Mouse (Mus musculus) left cerebral cortex, postnatal 4 days (tissue): ENCODE measurements around the gene Grm8. TPM values are rescaled to one million over a fixed set of nuclear protein-coding genes. Genes with fewer than 3 reads are reported as not detected.
"Not testable (repeated sequence)": the region's sequence is repeated elsewhere in the genome, so short reads cannot be mapped to it uniquely, and the experiment has no call there.

Experiments
- DNase-seq: peaks from one replicate; pipeline ENCODE4 v3.0.0-alpha.2; 2022
- intact Hi-C: fragments of 180-260 bp; cut with DNase I; formaldehyde crosslinking; loops from one replicate; pipeline ENCODE4 v1.15.1; 2025
- total RNA-seq, 2 experiments: library from RNA; stranded (reverse); gene quantifications; 2 replicates each; pipeline ENCODE4 v1.2.3; 2021

The Grm8 gene
- total RNA-seq, 2 experiments from 2014 or later = 18.1 to 18.9 TPM

DNA sequence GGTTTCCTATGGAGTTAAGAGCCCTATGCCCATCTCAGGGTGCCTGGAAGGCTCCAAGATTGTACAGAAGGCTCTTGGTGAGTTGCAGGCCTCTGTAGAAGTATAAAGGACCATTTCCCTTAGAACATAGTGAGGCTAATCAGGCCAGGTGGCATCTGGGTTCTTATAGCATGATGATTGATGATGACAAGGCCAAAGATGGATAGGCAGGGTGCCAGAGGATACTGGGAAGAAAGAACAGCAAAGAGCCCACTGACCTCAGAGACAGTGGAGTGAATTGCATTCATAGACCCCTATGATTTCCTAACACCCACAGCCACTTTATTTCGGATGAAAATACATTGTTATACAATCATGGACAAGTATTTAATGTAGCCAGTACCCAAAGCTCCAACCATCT lies 242.1 kb downstream of the Grm8 start:
- peak; percentile 62 for DNase-seq
- intact Hi-C loops = no loop called here

DNA sequence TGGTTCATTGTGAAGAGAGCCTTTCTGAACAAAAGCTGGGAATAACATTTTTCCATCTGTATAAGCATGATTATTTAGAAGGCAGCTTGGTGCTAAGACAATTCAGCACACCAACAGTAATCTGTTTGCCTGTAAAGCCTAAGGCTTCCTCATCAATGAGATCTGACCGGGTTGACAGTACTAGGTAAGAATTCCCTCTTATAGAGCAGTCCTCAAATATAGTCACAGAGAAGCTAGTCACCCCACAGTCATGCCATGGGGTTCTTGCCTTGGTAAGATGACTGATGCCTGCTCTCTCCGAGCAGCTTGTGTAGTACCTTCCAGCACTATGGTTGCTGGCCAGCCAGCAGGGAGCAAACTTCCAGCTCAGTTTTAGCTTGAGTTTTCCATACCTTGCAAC lies 246.6 kb downstream of the Grm8 start:
- intact Hi-C loops = no loop called here
- DNase-seq = no peak

DNA sequence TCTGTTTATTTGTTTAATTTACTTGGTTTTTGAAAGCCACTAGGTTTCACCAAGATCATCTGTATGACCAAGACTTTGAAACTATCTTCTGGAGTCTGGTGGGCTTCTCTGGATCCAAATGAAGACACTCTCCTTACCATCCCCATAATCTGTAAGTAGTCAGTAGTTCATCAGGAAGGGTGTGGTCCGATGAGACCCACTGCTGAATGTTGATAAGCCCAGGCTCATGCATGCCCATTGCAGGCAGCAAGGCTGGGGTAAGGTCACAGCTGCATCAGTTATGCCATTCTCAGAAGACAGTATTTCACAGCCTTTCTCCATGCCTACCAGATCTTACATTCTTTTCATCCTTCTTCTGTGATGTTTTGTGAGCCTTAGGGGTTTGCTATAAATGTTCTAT lies 247.1 kb downstream of the Grm8 start:
- intact Hi-C loops = no loop called here
- no peak for DNase-seq

DNA sequence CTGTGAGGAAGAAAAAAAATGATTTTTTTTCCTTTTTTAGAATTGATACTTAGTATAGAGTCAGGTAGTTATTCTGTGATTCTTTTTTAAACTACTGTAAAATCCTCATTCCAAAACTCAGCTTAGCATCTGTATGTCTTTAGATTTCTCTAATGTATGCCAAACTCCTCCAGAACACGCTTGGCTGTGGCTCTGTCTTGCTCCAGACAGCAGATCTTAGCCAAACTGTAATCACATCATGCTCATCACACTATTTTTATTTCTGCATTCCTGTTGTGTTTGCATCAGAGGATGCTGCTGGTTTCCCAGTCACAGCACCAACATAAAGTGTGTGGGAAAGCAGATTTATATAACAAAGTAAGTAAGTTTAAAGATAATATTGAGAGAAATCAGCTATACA lies 249.2 kb downstream of the Grm8 start:
- no peak for DNase-seq
- intact Hi-C loops = no loop called here

DNA sequence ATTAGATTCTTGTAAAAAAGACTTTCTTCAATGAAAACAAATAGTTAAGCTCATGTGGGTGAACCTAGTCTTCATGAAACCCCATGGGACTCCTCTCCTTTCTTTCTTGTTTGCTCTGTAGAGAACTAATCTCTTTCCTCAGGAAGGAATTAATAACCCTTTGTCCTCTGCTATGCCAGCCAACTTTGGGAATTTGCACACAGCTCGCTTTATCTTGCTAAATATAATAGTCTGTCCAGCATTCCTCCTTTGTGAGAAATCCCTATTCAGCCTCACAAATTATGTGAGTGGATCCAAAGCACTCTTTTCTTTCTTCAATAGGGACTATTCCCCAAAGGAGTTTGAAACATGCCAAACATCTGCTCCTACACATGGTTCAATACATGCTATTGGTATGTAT lies 285.3 kb downstream of the Grm8 start:
- intact Hi-C loops = no loop called here
- no peak for DNase-seq

DNA sequence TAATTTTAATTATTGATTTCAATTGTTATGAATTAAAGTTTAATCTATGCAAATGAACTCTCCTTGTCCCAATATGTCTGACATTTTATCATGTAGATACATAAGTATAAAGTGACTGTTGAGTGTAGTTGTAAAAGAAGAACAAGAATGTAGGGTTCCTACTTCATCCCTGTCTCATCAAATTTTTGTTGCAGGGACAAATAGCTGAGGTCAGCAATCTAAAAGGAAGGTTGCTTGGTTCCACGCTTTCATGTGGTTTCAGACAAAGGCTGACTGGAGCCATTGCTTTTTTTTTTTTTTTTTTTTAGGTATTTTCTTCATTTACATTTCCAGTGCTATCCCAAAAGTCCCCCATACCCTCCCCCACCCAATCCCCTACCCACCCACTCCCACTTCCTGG lies 298.8 kb downstream of the Grm8 start:
- no peak for DNase-seq
- intact Hi-C loops = no loop called here

- DNase-seq, intact Hi-C loops: not testable (repeated sequence)
Observed at GRCm38 (mm10) chr6:27819735-27820134, 315.2 kb downstream of the Grm8 start.

GRCm38 (mm10) chr6:27812789-27813188 lies 322.2 kb downstream of the Grm8 start:
- intact Hi-C loops = no loop called here
- no peak for DNase-seq

- intact Hi-C loops = no loop called here
- no peak for DNase-seq
Observed at GRCm38 (mm10) chr6:27809996-27810395, 325.0 kb downstream of the Grm8 start.

DNA sequence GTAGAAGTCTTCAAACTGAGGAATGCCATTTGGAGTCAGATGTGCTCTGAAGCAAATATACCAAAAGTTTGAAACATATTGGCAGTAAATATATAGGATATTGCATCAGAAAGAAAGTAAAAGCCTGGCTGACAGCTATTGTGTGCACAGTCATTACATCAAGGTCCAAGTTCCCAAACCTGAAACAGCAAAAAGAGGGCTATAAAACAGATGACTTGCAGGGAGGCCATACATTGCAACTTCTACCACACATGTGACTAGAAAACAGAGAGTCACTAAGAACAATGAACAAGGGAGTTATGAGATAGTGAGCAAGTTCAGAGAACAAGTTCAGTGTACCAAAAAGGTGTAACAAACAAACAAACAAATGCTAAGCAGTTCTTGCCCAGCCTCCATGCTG lies 328.2 kb downstream of the Grm8 start:
- intact Hi-C loops = no loop called here
- no peak for DNase-seq

- no peak for DNase-seq
- intact Hi-C loops = no loop called here
Observed at GRCm38 (mm10) chr6:27800881-27801572, 334.0 kb downstream of the Grm8 start.

DNA sequence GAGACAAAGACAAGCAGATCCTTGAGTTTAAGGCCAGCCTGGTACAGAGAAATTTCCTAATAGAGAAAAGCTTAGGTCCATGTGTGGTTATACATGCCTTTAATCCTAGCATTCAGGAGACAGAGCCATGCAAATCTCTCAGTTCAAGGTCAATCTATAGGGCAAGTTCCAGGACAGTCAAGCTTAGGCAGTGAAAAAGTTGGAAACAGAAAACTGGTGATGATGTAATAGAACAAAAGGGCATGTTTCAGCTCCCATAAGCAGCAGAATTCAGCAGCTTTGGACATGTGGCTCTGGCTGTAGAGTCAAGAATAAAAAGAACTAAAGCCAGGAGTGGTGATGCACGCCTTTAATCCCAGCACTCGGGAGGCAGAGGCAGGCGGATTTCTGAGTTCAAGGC lies 336.2 kb downstream of the Grm8 start:
- intact Hi-C loops = no loop called here
- DNase-seq = no peak

- intact Hi-C loops = no loop called here
- no peak for DNase-seq
Observed at GRCm38 (mm10) chr6:27789566-27789965, 345.4 kb downstream of the Grm8 start.

DNA sequence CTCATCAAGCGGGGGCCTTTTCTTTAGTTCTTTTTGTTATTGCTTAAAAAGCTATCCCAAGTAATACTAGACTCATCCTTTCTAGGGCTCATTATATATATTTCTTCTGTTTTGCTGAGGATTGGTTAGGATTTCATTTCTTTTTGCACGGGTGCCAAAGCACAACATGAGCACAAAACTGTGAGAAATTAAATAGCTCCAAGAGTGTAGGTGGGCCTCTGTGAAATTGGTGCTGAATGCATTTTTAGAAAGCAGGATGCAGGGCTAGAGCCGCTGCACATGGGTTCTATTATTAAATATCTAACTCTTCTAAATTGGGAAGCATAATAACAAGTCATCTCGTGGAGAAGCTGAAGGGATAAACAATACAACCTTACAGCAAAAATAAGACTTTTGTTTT lies 345.8 kb downstream of the Grm8 start:
- DNase-seq = no peak
- intact Hi-C loops = no loop called here

GRCm38 (mm10) chr6:27782251-27782650 lies 352.7 kb downstream of the Grm8 start:
- no peak for DNase-seq
- intact Hi-C loops = no loop called here

- DNase-seq = no peak
- intact Hi-C loops = no loop called here
Observed at GRCm38 (mm10) chr6:27781371-27781770, 353.6 kb downstream of the Grm8 start.

- intact Hi-C loops = no loop called here
- peak; percentile 20 for DNase-seq
Observed at GRCm38 (mm10) chr6:27775646-27776271, 359.2 kb downstream of the Grm8 start.

- no peak for DNase-seq
- intact Hi-C loops = no loop called here
Observed at GRCm38 (mm10) chr6:27762061-27762460, 372.9 kb downstream of the Grm8 start.

- intact Hi-C loops = no loop called here
- no peak for DNase-seq
Observed at GRCm38 (mm10) chr6:27753290-27753829, 381.6 kb downstream of the Grm8 start.

GRCm38 (mm10) chr6:27746493-27746892 lies 388.5 kb downstream of the Grm8 start:
- intact Hi-C loops = no loop called here
- no peak for DNase-seq

GRCm38 (mm10) chr6:27745693-27746451 lies 389.1 kb downstream of the Grm8 start:
- DNase-seq = no peak
- intact Hi-C loops = no loop called here

DNA sequence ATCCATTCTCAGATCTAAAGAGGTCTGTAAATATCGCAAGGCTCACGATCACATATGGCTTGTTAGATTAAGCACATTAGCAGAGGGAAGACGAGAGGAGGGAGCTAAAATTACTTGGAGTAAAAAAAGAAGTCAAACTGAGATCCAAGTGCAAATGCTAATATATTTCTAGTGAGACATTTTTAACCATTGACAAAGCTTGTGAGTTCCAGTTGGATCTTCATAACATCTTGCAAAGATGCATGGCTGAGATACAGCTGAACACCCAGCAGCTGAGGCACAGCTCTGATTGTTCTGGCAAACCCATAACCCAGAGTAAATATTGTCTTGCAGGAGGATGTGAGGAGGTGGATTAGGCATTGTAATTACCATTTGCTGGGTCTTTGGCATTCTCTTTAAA lies 445.6 kb downstream of the Grm8 start:
- no peak for DNase-seq
- intact Hi-C loops = no loop called here
